Mouse (Mus musculus) lung, postnatal 0 days (tissue): ENCODE results near the gene Keap1.

Experiments
- CTCF ChIP-seq: IDR thresholded peaks from 2 replicates; pipeline ENCODE4 v1.5.1; 2016; ENCODE audit warnings: antibody characterized with exemption, mild to moderate bottlenecking
- EP300 ChIP-seq: IDR thresholded peaks from 2 replicates; pipeline ENCODE4 v1.6.1; 2016; ENCODE audit warnings: antibody characterized with exemption, mild to moderate bottlenecking, control low read depth

GRCm38 (mm10) chr9:21245113-21245487 lies 5.9 kb upstream of the Keap1 start:
- TF ChIP-seq CTCF: no peak
- TF ChIP-seq EP300: no peak
